Mouse (Mus musculus) CH12F3 (cell line): ENCODE measurements at regions not wholly inside any gene's neighbourhood (a gene's known extent, or its start where the extent isn't known, plus 50 kb on each side); places are given as distances from the start of the nearest gene placed in this dataset.

Experiments used
- in situ Hi-C: fragments of 300-500 bp; cut with MboI; formaldehyde crosslinking; loops from 2 replicates; pipeline ENCODE4 v1.14.3; 2020; ENCODE audit warnings: low sequenced_read_pairs

- in situ Hi-C loops: no loop called here
These were observed 125.6 kb upstream of the Spdye4c start for GRCm38 (mm10) chr2:128465214-128465984.

- in situ Hi-C loops: no loop called here
These were observed 123.3 kb upstream of the Spdye4c start for GRCm38 (mm10) chr2:128467490-128468245.

GRCm38 (mm10) chr2:128468323-128468722 lies 122.7 kb upstream of the Spdye4c start:
- in situ Hi-C loops: no loop called here

GRCm38 (mm10) chr2:128470351-128470750 lies 120.7 kb upstream of the Spdye4c start:
- in situ Hi-C loops: no loop called here

- in situ Hi-C loops: no loop called here
These were observed 117.6 kb upstream of the Spdye4c start for GRCm38 (mm10) chr2:128473241-128473954.

- in situ Hi-C loops: no loop called here
These were observed 117.0 kb upstream of the Spdye4c start for GRCm38 (mm10) chr2:128473997-128474396.

- in situ Hi-C loops: no loop called here
These were observed 113.8 kb upstream of the Spdye4c start for GRCm38 (mm10) chr2:128477242-128477641.

- in situ Hi-C loops: no loop called here
These were observed 99.7 kb upstream of the Spdye4c start for GRCm38 (mm10) chr2:128491217-128491877.

- in situ Hi-C loops: no loop called here
These were observed 97.1 kb upstream of the Spdye4c start for GRCm38 (mm10) chr2:128493871-128494270.

- in situ Hi-C loops: no loop called here
These were observed 93.1 kb upstream of the Spdye4c start for GRCm38 (mm10) chr2:128497891-128498290.

GRCm38 (mm10) chr2:128498611-128499010 lies 92.4 kb upstream of the Spdye4c start:
- in situ Hi-C loops: no loop called here

GRCm38 (mm10) chr2:128499575-128500184 lies 91.3 kb upstream of the Spdye4c start:
- in situ Hi-C loops: no loop called here

GRCm38 (mm10) chr2:128502676-128503075 lies 88.3 kb upstream of the Spdye4c start:
- in situ Hi-C loops: no loop called here

- in situ Hi-C loops: no loop called here
These were observed 87.7 kb upstream of the Spdye4c start for GRCm38 (mm10) chr2:128503136-128503935.

GRCm38 (mm10) chr2:128507591-128508243 lies 83.3 kb upstream of the Spdye4c start:
- in situ Hi-C loops: no loop called here

- in situ Hi-C loops: no loop called here
These were observed 82.8 kb upstream of the Spdye4c start for GRCm38 (mm10) chr2:128508244-128508605.

- in situ Hi-C loops: no loop called here
These were observed 79.7 kb upstream of the Spdye4c start for GRCm38 (mm10) chr2:128511291-128511690.

GRCm38 (mm10) chr2:128512852-128513251 lies 78.2 kb upstream of the Spdye4c start:
- in situ Hi-C loops: no loop called here
